Mouse (Mus musculus): ENCODE measurements around the gene Nat9. TPM values are rescaled to one million over a fixed set of nuclear protein-coding genes. Genes with fewer than 3 reads are reported as not detected.
A peak's percentile ranks its signal among the peaks of the same experiment; 100 is the strongest.

Gene Nat9
- polyA plus RNA-seq, 1 experiment from 2014 or later, result 41.6 TPM

DNA sequence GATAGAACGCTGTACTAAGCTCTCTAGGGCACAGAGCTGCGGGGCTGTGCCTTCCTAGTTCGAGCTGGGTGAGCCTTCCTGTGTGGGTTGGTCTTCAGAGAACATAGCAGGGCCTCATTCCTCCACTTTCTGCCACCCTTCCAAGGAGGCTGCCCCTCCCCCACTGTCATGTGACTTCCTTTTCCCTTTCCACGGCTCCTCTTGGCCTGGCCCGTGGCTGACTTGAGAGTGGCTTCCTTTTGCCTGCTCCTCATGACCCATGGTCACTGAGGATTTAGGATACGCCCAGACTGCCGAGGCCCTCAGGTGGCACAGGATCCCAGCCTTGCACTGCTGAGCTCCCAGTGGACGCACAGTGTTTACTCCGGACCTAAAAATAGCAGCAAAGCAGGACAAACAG, 4.5 kb upstream of the Nat9 start:
- no peak overlapping the region for H3K4me3 ChIP-seq (replicated peaks)
- no peak overlapping the region for H3K9ac ChIP-seq
- no peak for ATAC-seq (ENCODE audit: insufficient number of reproducible peaks, low FRiP score, low TSS enrichment, low read depth)
- H3K4me2 ChIP-seq (replicated peaks), result no peak overlapping the region
- H3K4me1 ChIP-seq, result peaks cover 16% of the 10 kb centered on the region
- H3K9me3 ChIP-seq (replicated peaks), result no peaks in the 10 kb centered on the region
- H3K36me3 ChIP-seq, result peaks cover 4% of the 10 kb centered on the region; the same call in 1 of the 2 replicates
- H3K27ac ChIP-seq (replicated peaks), result 0 out of 2 replicates have a peak overlapping the region, but pooled peaks have one; percentile 1
- H3K27me3 ChIP-seq, result no peaks in the 10 kb centered on the region
- WGBS, result 58% methylated on average over 9 of the region's 9 CpGs

GRCm38 (mm10) chr11:115189304-115189703, 1.6 kb upstream of the Nat9 start:
- Histone ChIP-seq H3K4me3 (replicated peaks) (no peak overlapping the region), H3K27ac (replicated peaks) (no peak overlapping the region), H3K9ac (no peak overlapping the region), H3K27me3 (no peaks in the 10 kb centered on the region), H3K36me3 (peaks cover 4% of the 10 kb centered on the region; the same call in 1 of the 2 replicates), H3K4me2 (replicated peaks) (no peak overlapping the region), H3K4me1 (peaks cover 26% of the 10 kb centered on the region), H3K9me3 (replicated peaks) (no peaks in the 10 kb centered on the region)
- ATAC-seq (ENCODE audit: insufficient number of reproducible peaks, low FRiP score, low TSS enrichment, low read depth), result no peak
- 92% methylated on average over 6 of the region's 6 CpGs for WGBS

DNA sequence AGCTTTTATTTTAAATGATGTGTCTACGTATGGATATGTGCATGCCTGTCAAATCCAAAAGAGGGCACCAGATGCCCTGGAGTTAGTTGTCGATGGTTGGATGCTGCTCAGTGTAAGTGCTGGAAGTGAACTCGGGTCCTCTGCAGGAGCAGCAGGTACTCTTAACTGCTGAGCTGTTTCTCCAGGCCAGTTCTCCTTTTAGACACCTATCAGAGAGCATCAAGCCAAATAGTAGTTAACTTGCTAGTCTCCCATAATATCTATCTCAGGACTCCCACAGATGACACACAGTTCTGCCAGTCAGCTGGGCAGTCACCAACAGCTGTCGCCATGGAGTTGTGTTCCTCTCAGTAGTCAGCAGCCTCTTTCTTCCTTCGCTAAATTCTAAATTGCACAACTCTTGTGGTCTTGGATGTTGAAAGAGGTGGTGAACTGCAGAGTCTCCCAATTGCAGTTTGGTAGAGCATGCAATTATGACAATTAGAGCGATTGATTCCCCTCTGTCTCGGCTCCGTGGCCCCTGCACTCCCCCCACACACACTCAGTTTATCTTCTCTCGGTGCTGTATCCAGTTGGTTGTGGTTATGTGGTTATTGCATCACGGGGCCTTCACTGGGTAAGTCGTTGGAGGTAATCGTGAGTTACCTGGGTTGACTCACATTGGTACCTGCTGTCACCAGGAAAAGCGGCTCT, 1.0 kb upstream of the Nat9 start:
- no peaks in the 10 kb centered on the region for H3K27me3 ChIP-seq
- no peaks in the 10 kb centered on the region for H3K9me3 ChIP-seq (replicated peaks)
- no peak overlapping the region for H3K27ac ChIP-seq (replicated peaks)
- peaks cover 4% of the 10 kb centered on the region; the same call in 1 of the 2 replicates for H3K36me3 ChIP-seq
- H3K9ac ChIP-seq, result no peak overlapping the region
- H3K4me1 ChIP-seq, result peaks cover 26% of the 10 kb centered on the region
- H3K4me3 ChIP-seq (replicated peaks), result no peak overlapping the region
- WGBS, result 83% methylated on average over 13 of the region's 13 CpGs
- no peak overlapping the region for H3K4me2 ChIP-seq (replicated peaks)
- ATAC-seq (ENCODE audit: insufficient number of reproducible peaks, low FRiP score, low TSS enrichment, low read depth), result no peak

DNA sequence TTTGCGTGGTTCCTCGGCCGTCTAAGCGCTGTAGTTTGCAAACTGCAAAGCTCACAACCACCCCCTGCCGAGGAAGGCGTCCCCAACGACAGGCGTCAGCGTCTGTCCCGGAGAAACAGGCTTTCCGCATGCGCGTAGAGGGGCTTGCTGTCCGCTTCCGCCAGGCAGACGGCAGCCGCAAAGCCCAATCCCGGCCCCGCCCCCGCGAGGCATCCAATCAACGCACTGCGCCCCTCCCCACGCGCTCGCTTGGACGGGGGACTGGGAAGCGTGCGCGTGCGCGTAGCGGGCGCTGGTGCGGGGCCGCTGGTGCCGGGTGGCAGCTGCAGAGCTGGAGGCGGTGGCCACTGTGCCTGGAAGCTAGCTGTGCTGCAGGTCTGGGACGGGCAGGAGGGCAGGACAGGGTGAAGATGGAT, 427 bp downstream of the Nat9 start, which contains the start of gene Tmem104:
TSS of gene Tmem104 (plus strand) at position 264 of the 416 bp plus-strand sequence.
- peak within 1 kb of the TSS; percentile 89 for H3K4me2 ChIP-seq (replicated peaks)
- under 1% methylated on average over 39 of the region's 39 CpGs for WGBS
- peak within 1 kb of the TSS; percentile 68 for H3K9ac ChIP-seq
- H3K4me1 ChIP-seq, result peaks cover 26% of the 10 kb centered on the region
- H3K36me3 ChIP-seq, result peaks cover 4% of the 10 kb centered on the region; the same call in 1 of the 2 replicates
- peak within 1 kb of the TSS; percentile 82 for H3K27ac ChIP-seq (replicated peaks)
- peak within 1 kb of the TSS; percentile 71 for H3K4me3 ChIP-seq (replicated peaks)
- no peaks in the 10 kb centered on the region for H3K9me3 ChIP-seq (replicated peaks)
- no peaks in the 10 kb centered on the region for H3K27me3 ChIP-seq
- ATAC-seq (ENCODE audit: insufficient number of reproducible peaks, low FRiP score, low TSS enrichment, low read depth), result peak; percentile 95

GRCm38 (mm10) chr11:115184973-115185372, 2.7 kb downstream of the Nat9 start:
- Histone ChIP-seq H3K4me3 (replicated peaks) (no peak overlapping the region), H3K9ac (no peak overlapping the region), H3K36me3 (no peaks in the 10 kb centered on the region; the same call in 1 of the 2 replicates), H3K9me3 (replicated peaks) (no peaks in the 10 kb centered on the region), H3K27me3 (no peaks in the 10 kb centered on the region), H3K4me1 (peaks cover 27% of the 10 kb centered on the region), H3K27ac (replicated peaks) (no peak overlapping the region), H3K4me2 (replicated peaks) (no peak overlapping the region)
- ATAC-seq (ENCODE audit: insufficient number of reproducible peaks, low FRiP score, low TSS enrichment, low read depth), result no peak
- 55% methylated on average over 4 of the region's 4 CpGs for WGBS

DNA sequence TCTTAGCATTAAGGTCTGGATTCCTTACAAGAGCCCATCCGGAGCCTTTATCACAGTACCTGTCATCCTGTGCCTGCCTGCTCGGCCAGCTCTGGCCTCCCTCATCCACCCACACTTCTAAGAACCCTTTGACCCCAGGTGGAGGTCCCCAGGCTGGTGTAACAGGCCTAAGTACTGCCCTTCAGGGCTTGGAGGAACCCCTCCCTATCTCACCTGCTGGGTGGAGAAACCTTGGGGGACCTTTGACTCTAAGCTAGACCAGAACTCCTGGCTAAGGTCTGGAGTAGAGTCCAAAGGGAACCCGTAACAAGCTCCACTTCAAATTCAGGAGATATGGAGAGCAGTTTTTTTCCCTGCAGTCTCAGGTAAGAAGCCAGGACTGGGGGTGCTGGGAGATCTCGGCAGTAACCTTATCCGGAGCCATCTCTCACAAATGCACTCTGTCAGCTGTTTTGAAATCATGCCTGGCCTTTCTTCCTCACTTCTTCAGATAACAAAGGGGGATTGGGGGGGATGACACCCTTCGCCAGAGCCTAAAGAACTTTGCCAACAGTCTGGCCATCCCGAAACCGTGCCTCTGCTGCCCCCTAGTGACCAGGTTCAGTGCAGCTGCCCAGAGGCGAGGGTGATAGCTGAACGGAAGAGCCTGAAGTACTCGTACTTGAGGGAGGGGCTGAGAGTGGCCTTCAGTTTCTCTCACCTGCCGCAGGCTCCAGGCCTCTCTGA, 5.6 kb downstream of the Nat9 start:
- no peak overlapping the region for H3K4me2 ChIP-seq (replicated peaks)
- no peaks in the 10 kb centered on the region for H3K36me3 ChIP-seq
- H3K9me3 ChIP-seq (replicated peaks), result no peaks in the 10 kb centered on the region
- no peaks in the 10 kb centered on the region for H3K27me3 ChIP-seq
- H3K27ac ChIP-seq (replicated peaks), result no peak overlapping the region
- peaks cover 30% of the 10 kb centered on the region for H3K4me1 ChIP-seq
- ATAC-seq (ENCODE audit: insufficient number of reproducible peaks, low FRiP score, low TSS enrichment, low read depth), result no peak
- H3K9ac ChIP-seq, result no peak overlapping the region
- no peak overlapping the region for H3K4me3 ChIP-seq (replicated peaks)
- 23% methylated on average over 12 of the region's 12 CpGs for WGBS

DNA sequence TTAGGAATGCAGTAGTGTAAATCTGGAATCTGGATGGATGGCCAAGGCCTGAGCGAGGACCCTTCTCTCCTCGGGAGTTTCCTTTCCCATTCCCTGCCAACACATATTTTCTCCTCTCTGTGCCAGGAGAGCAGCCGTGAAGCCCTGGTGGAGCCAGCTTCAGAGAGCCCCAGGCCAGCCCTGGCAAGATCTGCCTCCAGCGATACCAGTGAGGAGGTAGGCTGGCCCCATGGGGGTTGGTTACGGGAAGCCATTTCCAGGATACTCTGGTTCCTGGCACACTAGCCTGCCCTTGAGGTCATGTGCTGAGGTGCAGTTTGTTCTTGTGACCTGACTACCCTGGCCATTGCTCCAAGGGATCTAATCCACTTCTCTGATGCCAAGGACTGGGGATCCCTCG, 7.8 kb downstream of the Nat9 start:
- no peaks in the 10 kb centered on the region for H3K36me3 ChIP-seq

DNA sequence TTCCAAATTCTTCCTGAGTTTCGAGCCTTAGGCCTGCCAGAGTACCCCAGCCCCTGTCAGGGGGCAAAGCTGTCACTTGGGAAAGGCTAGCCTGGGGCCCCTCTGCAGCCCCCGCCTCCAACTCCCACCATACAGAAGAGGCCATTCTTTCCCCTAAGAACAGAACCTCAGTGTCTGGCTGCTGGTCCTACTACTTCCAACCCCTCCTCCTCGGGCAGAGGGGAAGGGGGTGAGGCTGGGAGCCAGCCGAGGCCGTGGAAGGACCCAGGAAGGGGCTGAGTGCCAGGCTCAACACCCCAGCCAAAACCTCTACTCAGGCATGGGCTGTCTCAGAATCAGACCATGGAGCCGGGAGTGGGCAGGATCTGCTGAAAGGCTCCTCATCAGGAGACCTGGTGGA, 8.5 kb downstream of the Nat9 start:
- no peak overlapping the region for H3K27ac ChIP-seq (replicated peaks)
- WGBS, result 44% methylated on average over 6 of the region's 6 CpGs

More for the DNA sequence above, 7.8 kb downstream of the Nat9 start:
- no peak for ATAC-seq (ENCODE audit: insufficient number of reproducible peaks, low FRiP score, low TSS enrichment, low read depth)
- no peak overlapping the region for H3K9ac ChIP-seq
- peaks cover 9% of the 10 kb centered on the region; the same call in 1 of the 2 replicates for H3K27me3 ChIP-seq
- 65% methylated on average over 6 of the region's 6 CpGs for WGBS
- H3K4me3 ChIP-seq (replicated peaks), result no peak overlapping the region
- H3K27ac ChIP-seq (replicated peaks), result no peak overlapping the region
- H3K9me3 ChIP-seq (replicated peaks), result no peaks in the 10 kb centered on the region
- H3K4me2 ChIP-seq (replicated peaks), result no peak overlapping the region
- H3K4me1 ChIP-seq, result peaks cover 34% of the 10 kb centered on the region

DNA sequence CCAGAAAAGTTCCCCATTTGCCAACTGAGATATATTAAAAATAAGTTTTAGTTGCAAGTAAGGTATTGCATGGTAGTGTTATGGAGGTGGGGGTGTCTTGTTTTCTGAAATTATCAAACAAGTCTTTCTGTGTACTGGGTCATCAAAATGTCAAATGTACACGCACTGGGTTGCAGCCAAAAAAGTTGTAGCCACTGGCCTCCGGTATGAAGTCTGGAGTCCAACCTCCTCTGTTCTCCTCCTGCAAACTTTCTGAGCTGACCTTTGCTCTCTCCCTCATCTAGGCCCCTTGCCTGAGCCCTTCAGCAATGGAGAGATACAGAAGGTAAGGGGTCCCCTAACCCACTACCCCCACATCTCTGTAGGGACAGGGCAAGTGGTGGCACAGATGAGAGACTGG, 8.9 kb downstream of the Nat9 start:
- H3K4me3 ChIP-seq (replicated peaks), result no peak overlapping the region
- 55% methylated on average over 2 of the region's 2 CpGs for WGBS
- no peak for ATAC-seq (ENCODE audit: insufficient number of reproducible peaks, low FRiP score, low TSS enrichment, low read depth)
- H3K9me3 ChIP-seq (replicated peaks), result no peaks in the 10 kb centered on the region
- H3K4me1 ChIP-seq, result peaks cover 39% of the 10 kb centered on the region
- no peak overlapping the region for H3K9ac ChIP-seq
- peaks cover 14% of the 10 kb centered on the region for H3K27me3 ChIP-seq
- no peaks in the 10 kb centered on the region for H3K36me3 ChIP-seq
- H3K27ac ChIP-seq (replicated peaks), result no peak overlapping the region
- no peak overlapping the region for H3K4me2 ChIP-seq (replicated peaks)

More for the DNA sequence above, 8.5 kb downstream of the Nat9 start:
- no peak overlapping the region for H3K9ac ChIP-seq
- no peaks in the 10 kb centered on the region for H3K9me3 ChIP-seq (replicated peaks)
- H3K4me3 ChIP-seq (replicated peaks), result no peak overlapping the region
- H3K4me2 ChIP-seq (replicated peaks), result no peak overlapping the region
- no peaks in the 10 kb centered on the region for H3K36me3 ChIP-seq
- peaks cover 35% of the 10 kb centered on the region for H3K4me1 ChIP-seq
- ATAC-seq (ENCODE audit: insufficient number of reproducible peaks, low FRiP score, low TSS enrichment, low read depth), result no peak
- peaks cover 12% of the 10 kb centered on the region; the same call in 1 of the 2 replicates for H3K27me3 ChIP-seq

DNA sequence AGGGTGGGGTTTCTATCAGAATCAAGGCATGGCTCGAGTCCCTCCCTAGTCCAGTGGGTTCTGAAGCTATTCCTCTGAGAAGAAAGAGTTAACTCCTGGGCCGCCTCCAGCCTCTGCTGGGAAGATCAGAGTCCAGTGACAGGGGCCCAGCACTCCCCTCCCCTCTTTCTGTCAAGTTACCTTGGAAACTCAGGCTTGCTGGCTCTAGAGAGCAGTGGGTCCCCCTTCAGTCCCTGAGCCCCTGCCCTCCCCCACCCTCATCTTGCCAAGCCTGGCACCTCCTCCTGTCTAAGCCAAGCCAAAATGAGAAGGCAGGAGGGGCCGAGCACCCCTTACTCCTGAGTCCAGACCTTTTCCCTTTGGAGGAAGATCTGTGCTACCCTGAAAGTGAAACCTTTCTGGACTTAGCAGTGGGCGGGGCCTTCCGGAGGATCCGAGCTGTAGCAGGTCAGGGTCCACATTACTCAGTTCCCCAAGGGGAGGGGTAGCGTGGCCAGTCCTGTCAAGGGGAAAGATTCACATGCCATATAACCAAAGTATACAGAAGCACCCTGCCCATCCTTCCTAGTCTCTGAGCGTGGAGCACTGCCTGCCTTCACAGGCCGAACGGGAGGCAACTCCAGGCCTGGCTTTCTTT, 10.0 kb downstream of the Nat9 start:
- no peak overlapping the region for H3K27ac ChIP-seq (replicated peaks)
- 46% methylated on average over 10 of the region's 10 CpGs for WGBS
- no peak overlapping the region for H3K4me3 ChIP-seq (replicated peaks)
- peaks cover 49% of the 10 kb centered on the region for H3K4me1 ChIP-seq
- no peak for ATAC-seq (ENCODE audit: insufficient number of reproducible peaks, low FRiP score, low TSS enrichment, low read depth)
- no peak overlapping the region for H3K4me2 ChIP-seq (replicated peaks)
- H3K9me3 ChIP-seq (replicated peaks), result no peaks in the 10 kb centered on the region
- no peak overlapping the region for H3K9ac ChIP-seq
- H3K36me3 ChIP-seq, result no peaks in the 10 kb centered on the region
- peaks cover 18% of the 10 kb centered on the region for H3K27me3 ChIP-seq

All from embryonic facial prominence, embryonic 15.5 days (tissue).